ENCODE assay signal across 22 mouse cellular contexts in genomic region chr2:5965972-5966371, GRCm38 (mm10). TPM values are rescaled to one million over a fixed set of nuclear protein-coding genes. Genes with fewer than 3 reads are reported as not detected.
DNase-seq lines count a peak whose midpoint lies in the region; ATAC-seq and TF ChIP-seq lines count a peak whose summit lies in the region.
"Had no signal": no experiment of that assay in that cellular context is flagged by ENCODE, and none has a peak within 500 bp of the region (broad histone marks: within the 10 kb centered on the region; RNA-seq: fewer than 3 reads in every experiment).

No protein-coding gene starts in this region.

- TF ChIP-seq EP300 in lung, postnatal 0 days (IDR thresholded peaks at IDR 0.05), result no peak

- no peak for TF ChIP-seq CTCF in lung, postnatal 0 days (IDR thresholded peaks at IDR 0.05)

- ATAC-seq in megakaryocyte, adult 5-6 weeks (ENCODE audit: poor library complexity, severe bottlenecking), result peak; percentile 70
- ATAC-seq in monocyte, adult 5-6 weeks (replicated peaks; ENCODE audit: insufficient number of reproducible peaks, low FRiP score, low TSS enrichment, poor library complexity, severe bottlenecking), result 0 out of 2 replicates have a peak, but pooled peaks have one; percentile 22
- no peak for ATAC-seq in lung, postnatal 0 days
- ATAC-seq in heart, embryonic 12.5 days (ENCODE audit: insufficient number of reproducible peaks, low FRiP score), result no peak
- ATAC-seq: forebrain, embryonic 14.5 days; forebrain, embryonic 16.5 days had no signal

- peaks cover 7% of the 10 kb centered on the region; the same call in 1 of the 2 replicates for H3K36me3 ChIP-seq in lung, postnatal 0 days (ENCODE audit: insufficient read depth, low read length)
- H3K36me3 ChIP-seq in heart, embryonic 12.5 days, result peaks cover 33% of the 10 kb centered on the region

- H3K4me3 ChIP-seq in lung, postnatal 0 days (ENCODE audit: low read depth, low read length), result no peak overlapping the region
- no peak overlapping the region for H3K4me3 ChIP-seq in heart, embryonic 12.5 days
- H3K4me3 ChIP-seq: embryonic facial prominence, embryonic 13.5 days; embryonic facial prominence, embryonic 15.5 days; erythroblast, embryonic 14.5 days; forebrain, embryonic 10.5 days; forebrain, embryonic 12.5 days had no signal

- WGBS in lung, postnatal 0 days, result 93% methylated on average over 3 of the region's 3 CpGs
- 91% methylated on average over 3 of the region's 3 CpGs for WGBS in heart, embryonic 12.5 days

- no peak overlapping the region for H3K27ac ChIP-seq in lung, postnatal 0 days (ENCODE audit: low read length)
- H3K27ac ChIP-seq in heart, embryonic 12.5 days (ENCODE audit: poor library complexity, severe bottlenecking), result no peak overlapping the region
- H3K27ac ChIP-seq: embryonic facial prominence, embryonic 13.5 days; embryonic facial prominence, embryonic 15.5 days; forebrain, embryonic 10.5 days; forebrain, embryonic 12.5 days had no signal

- no peaks in the 10 kb centered on the region for H3K27me3 ChIP-seq in lung, postnatal 0 days (replicated peaks; ENCODE audit: insufficient read depth, low read length)
- no peaks in the 10 kb centered on the region for H3K27me3 ChIP-seq in heart, embryonic 12.5 days (replicated peaks)
- H3K27me3 ChIP-seq: embryonic facial prominence, embryonic 13.5 days; embryonic facial prominence, embryonic 15.5 days; forebrain, embryonic 12.5 days had no signal

- DNase-seq in 416B (ENCODE audit: low read depth), result peak; percentile 26
- no peak for DNase-seq in lung, postnatal 0 days (ENCODE audit: low spot score)
- DNase-seq: adrenal gland, adult 2 months; adrenal gland, postnatal 10 days; adrenal gland, postnatal 25 days; cerebellum, adult 11 months; cerebellum, adult 18-20 months; cerebellum, adult 8-10 months; cerebellum, adult 9-11 months; cerebellum, postnatal 14 days; cerebellum, postnatal 36 days; embryo, embryonic 11 days had no signal

- H3K4me1 ChIP-seq in lung, postnatal 0 days (ENCODE audit: insufficient read depth, low read depth, low read length), result no peaks in the 10 kb centered on the region
- 0 out of 2 replicates have a peak, but pooled peaks cover 4% of the 10 kb centered on the region for H3K4me1 ChIP-seq in heart, embryonic 12.5 days (replicated peaks)
- H3K4me1 ChIP-seq: embryonic facial prominence, embryonic 15.5 days; forebrain, embryonic 10.5 days; forebrain, embryonic 12.5 days had no signal

- no peaks in the 10 kb centered on the region for H3K9me3 ChIP-seq in lung, postnatal 0 days (ENCODE audit: low read length)
- H3K9me3 ChIP-seq in heart, embryonic 12.5 days (replicated peaks), result no peaks in the 10 kb centered on the region
- H3K9me3 ChIP-seq: embryonic facial prominence, embryonic 13.5 days; embryonic facial prominence, embryonic 15.5 days; forebrain, embryonic 12.5 days had no signal

- no peak overlapping the region for H3K9ac ChIP-seq in lung, postnatal 0 days (replicated peaks; ENCODE audit: low read depth)
- H3K9ac ChIP-seq in heart, embryonic 12.5 days, result no peak overlapping the region
- H3K9ac ChIP-seq: embryonic facial prominence, embryonic 13.5 days; embryonic facial prominence, embryonic 15.5 days; forebrain, embryonic 12.5 days had no signal

- no peak overlapping the region for H3K4me2 ChIP-seq in lung, postnatal 0 days (replicated peaks; ENCODE audit: low read depth, low read length)
- no peak overlapping the region for H3K4me2 ChIP-seq in heart, embryonic 12.5 days
- H3K4me2 ChIP-seq: embryonic facial prominence, embryonic 13.5 days; embryonic facial prominence, embryonic 15.5 days; forebrain, embryonic 12.5 days had no signal

RNA-seq across cellular contexts. Expression of gene Upf2, which starts 14.7 kb away (rescaled TPM):
- 28.9 and 29.6 TPM in 2 replicates for total RNA-seq in megakaryocyte, adult 5-6 weeks (2015)
- 27.6 and 32.9 TPM in 2 replicates for total RNA-seq in megakaryocyte, adult 5-6 weeks (2017)
- total RNA-seq in monocyte, adult 5-6 weeks (2017), result 22.8 to 45.3 TPM (median 26.3 TPM) in 3 replicates
- 5.8 and 7.1 TPM in 2 replicates for polyA plus RNA-seq in lung, postnatal 0 days (2015; fragmentation: Nextera tagmentation; extraction: Ambion mirVana)
- polyA plus RNA-seq in heart, embryonic 12.5 days (2016; fragmentation: Nextera tagmentation; extraction: Ambion mirVana), result 7.3 and 8.2 TPM in 2 replicates

RNA-seq across cellular contexts. Expression of gene Dhtkd1, which starts 23.4 kb away (rescaled TPM):
- 2.0 TPM in 1 of 2 replicates, not detected in the other for total RNA-seq in megakaryocyte, adult 5-6 weeks (2015)
- 0.24 TPM in 1 of 2 replicates, not detected in the other for total RNA-seq in megakaryocyte, adult 5-6 weeks (2017)
- total RNA-seq in monocyte, adult 5-6 weeks (2017), result not detected in 3 replicates
- polyA plus RNA-seq in lung, postnatal 0 days (2015; fragmentation: Nextera tagmentation; extraction: Ambion mirVana), result 0.39 and 0.98 TPM in 2 replicates
- polyA plus RNA-seq in heart, embryonic 12.5 days (2016; fragmentation: Nextera tagmentation; extraction: Ambion mirVana), result 2.0 and 2.1 TPM in 2 replicates
- polyA plus RNA-seq: erythroblast, embryonic 14.5 days had no signal

Comparison
In these comparisons a context has a peak if more than half of its experiments do, and no peak if none do; other contexts are left out.
1. ATAC-seq: peak in megakaryocyte, adult 5-6 weeks (single experiment) and monocyte, adult 5-6 weeks (single experiment); none in lung, postnatal 0 days (single experiment) and heart, embryonic 12.5 days (single experiment).